Mouse (Mus musculus) forebrain, embryonic 12.5 days (tissue): Measurements from ENCODE around the gene Aars. TPM values are rescaled to one million over a fixed set of nuclear protein-coding genes. Genes with fewer than 3 reads are reported as not detected.
"Not testable (repeated sequence)": the region's sequence is repeated elsewhere in the genome, so short reads cannot be mapped to it uniquely, and the experiment has no call there.

Experiments used
- ATAC-seq: fragments of 200-750 bp; cut with Nextera tagmentation; 2 replicates; pipeline ENCODE4 v1.8.0; 2017; ENCODE audit warnings: moderate TSS enrichment; ENCODE audit not compliant: low FRiP score
- H3K27ac ChIP-seq: fragments of 300-500 bp; sonication (generic); 2 replicates; pipeline ENCODE4 v1.5.1; 2016; ENCODE audit warnings: mild to moderate bottlenecking
- H3K27me3 ChIP-seq: fragments of 300-500 bp; sonication (generic); 2 replicates; pipeline ENCODE4 v1.6.1; 2016; ENCODE audit warnings: mild to moderate bottlenecking
- H3K36me3 ChIP-seq: fragments of 300-500 bp; sonication (generic); replicated peaks from 2 replicates; pipeline ENCODE4 v1.6.1; 2016; ENCODE audit warnings: mild to moderate bottlenecking
- H3K4me1 ChIP-seq: fragments of 300-500 bp; sonication (generic); 2 replicates; pipeline ENCODE4 v1.6.1; 2016
- H3K4me2 ChIP-seq: fragments of 300-500 bp; sonication (generic); 2 replicates; pipeline ENCODE4 v1.6.1; 2016; ENCODE audit warnings: mild to moderate bottlenecking, moderate library complexity
- H3K4me3 ChIP-seq: fragments of 300-500 bp; sonication (generic); replicated peaks from 2 replicates; pipeline ENCODE4 v1.5.1; 2016; ENCODE audit warnings: mild to moderate bottlenecking
- H3K9ac ChIP-seq: fragments of 300-500 bp; sonication (generic); 2 replicates; pipeline ENCODE4 v1.6.1; 2016; ENCODE audit warnings: mild to moderate bottlenecking
- H3K9me3 ChIP-seq: fragments of 300-500 bp; sonication (generic); 2 replicates; pipeline ENCODE4 v1.6.1; 2016
- whole genome bisulfite sequencing: fragments of 180-500 bp; shearing (Covaris S2); methylation state at CpG from one replicate; pipeline ENCODE4 v1.1.7; 2016; 5-methylcytosine and 5-hydroxymethylcytosine counted together
- polyA plus RNA-seq: library from polyadenylated mRNA; unstranded; fragments of >200 nt; fragmentation: Nextera tagmentation; extraction: Ambion mirVana; gene quantifications from 2 replicates; pipeline ENCODE4 v1.2.1, GENCODE M21; 2016

Aars gene
- polyA plus RNA-seq, result 84.6 and 86.4 TPM in 2 replicates

DNA sequence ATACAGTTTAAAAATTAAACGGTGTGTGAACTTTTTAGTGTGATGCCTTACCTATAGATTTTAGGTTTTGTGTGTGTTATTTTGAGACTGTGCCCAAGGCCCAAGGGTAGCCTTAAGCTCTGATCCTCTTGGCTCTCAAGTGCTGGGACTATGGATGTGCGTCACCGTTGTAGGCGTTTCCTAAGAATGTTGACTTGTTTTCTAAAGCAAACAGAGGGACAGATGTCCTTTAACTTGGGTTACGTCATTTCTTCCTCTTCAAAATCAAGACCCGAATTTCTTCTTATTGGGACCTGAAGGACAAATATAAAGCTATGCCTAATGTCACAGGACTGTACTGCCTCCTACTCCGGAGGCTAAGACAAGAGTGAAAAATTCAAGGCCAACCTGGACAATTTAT, at the start of gene Aars:
TSS of gene Aars (plus strand) at position 229 of the 400 bp plus-strand sequence.
- Histone ChIP-seq H3K4me2 (peak within 1 kb of the TSS; percentile 72), H3K36me3 (peaks cover 16% of the 10 kb centered on the region), H3K27me3 (peaks cover 7% of the 10 kb centered on the region), H3K27ac (peak within 1 kb of the TSS; percentile 86), H3K4me3 (peak within 1 kb of the TSS; percentile 79), H3K4me1 (peaks cover 22% of the 10 kb centered on the region), H3K9me3 (no peaks in the 10 kb centered on the region), H3K9ac (peak within 1 kb of the TSS; percentile 81)
- no peak for ATAC-seq
- WGBS, result 97% methylated on average over 7 of the region's 7 CpGs

DNA sequence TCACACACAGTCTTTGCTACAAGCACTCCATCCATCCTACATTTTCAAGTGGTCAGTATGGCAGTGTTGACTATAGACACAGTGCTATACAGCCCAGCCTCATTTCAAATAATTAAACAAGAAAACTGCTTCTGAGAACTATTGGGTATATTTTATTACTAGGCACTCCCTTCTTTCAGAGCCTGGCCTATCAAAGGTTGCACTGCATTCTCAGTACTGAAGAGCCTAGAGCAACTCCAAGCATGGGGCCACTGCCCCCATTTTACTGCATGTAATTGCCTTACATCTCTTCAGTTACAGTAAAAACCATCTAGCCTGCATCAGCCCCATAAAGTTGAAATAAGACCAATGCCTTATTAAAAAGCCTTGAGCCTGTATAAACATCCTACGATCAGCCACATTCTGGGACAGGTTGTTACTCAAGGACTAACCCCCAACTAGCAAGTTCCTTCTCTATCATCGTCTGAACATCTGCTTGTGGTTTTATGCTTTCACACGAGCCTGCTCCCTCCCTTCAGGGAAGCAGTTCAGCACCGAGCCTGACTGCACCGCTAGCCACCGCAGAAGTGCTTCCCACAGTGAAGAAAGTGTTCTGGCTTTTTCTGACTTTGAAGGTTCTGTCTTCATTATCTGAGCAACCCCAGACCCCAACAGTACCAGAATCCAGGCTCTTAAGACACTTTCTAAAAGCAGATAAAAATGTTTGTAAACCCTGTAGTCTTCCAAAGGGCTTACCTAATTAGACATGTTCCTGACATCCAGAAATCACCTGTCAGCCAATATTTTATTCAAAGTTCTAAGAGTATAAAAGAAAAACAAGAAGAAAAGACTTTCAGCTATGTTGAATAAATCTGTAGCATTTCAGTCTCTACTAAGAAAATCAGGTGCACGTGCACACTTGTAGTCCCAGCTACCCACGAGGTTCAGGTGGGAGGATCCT, 44.9 kb upstream of the Aars start:
- H3K27me3 ChIP-seq, result no peaks in the 10 kb centered on the region
- H3K4me1 ChIP-seq, result no peaks in the 10 kb centered on the region
- no peaks in the 10 kb centered on the region for H3K9me3 ChIP-seq
- no peak for ATAC-seq
- no peak overlapping the region for H3K27ac ChIP-seq
- no peak overlapping the region for H3K4me3 ChIP-seq
- H3K36me3 ChIP-seq, result peaks cover 89% of the 10 kb centered on the region
- WGBS, result 90% methylated on average over 8 of the region's 8 CpGs
- no peak overlapping the region for H3K4me2 ChIP-seq
- H3K9ac ChIP-seq, result no peak overlapping the region

- WGBS, result 91% methylated on average over 9 of the region's 9 CpGs
- Histone ChIP-seq H3K9ac (no peak overlapping the region), H3K4me3 (no peak overlapping the region), H3K4me2 (no peak overlapping the region), H3K27me3 (no peaks in the 10 kb centered on the region), H3K4me1 (no peaks in the 10 kb centered on the region), H3K9me3 (no peaks in the 10 kb centered on the region), H3K36me3 (peaks cover 78% of the 10 kb centered on the region), H3K27ac (no peak overlapping the region)
- no peak for ATAC-seq
Observed at GRCm38 (mm10) chr8:110990017-110990416, 42.9 kb upstream of the Aars start.

DNA sequence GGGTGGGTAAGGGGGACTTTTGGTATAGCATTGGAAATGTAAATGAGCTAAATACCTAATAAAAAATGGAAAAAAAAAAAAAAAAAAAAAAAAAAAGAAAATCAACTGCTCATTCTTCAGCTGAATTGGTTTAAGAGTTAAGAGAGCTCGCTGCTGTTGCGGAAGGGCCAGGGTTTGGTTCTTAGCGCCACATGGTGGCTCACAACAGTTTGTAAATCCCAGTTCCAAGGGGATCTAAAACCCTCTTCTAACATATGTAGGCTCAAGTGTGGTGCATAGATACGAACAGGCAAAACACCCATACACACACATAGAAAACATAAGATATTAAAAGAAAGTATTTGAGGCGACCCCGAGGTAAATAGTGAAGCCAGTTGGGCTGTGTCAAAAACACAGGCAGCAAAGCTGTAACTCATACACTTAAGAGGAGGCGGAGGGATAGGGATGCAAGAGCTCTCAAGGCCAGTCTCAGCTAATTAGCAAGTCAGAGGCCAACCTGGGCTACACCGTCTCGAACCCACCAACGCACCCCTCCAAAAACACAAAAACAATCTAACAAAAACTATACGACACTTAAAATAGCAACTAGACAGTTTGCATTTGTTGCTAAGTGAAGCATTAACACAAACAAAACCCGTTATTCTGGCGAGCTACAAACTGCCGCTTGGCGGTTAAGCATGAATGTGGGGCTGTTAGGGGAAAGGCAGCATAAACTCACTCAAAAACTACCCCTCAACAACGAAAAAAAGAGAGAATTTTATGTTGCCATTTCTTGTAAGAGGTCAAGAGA, 36.1 kb upstream of the Aars start:
- Histone ChIP-seq H3K27ac (peak overlapping the region; percentile 82), H3K4me2 (peak overlapping the region; percentile 82), H3K4me1 (peaks cover 10% of the 10 kb centered on the region), H3K9ac (peak overlapping the region; percentile 82), H3K9me3 (no peaks in the 10 kb centered on the region), H3K27me3 (no peaks in the 10 kb centered on the region), H3K4me3 (peak overlapping the region; percentile 90), H3K36me3 (peaks cover 17% of the 10 kb centered on the region)
- 0 out of 2 replicates have a peak, but pooled peaks have one; percentile 4 for ATAC-seq
- WGBS, result 37% methylated on average over 16 of the region's 16 CpGs

DNA sequence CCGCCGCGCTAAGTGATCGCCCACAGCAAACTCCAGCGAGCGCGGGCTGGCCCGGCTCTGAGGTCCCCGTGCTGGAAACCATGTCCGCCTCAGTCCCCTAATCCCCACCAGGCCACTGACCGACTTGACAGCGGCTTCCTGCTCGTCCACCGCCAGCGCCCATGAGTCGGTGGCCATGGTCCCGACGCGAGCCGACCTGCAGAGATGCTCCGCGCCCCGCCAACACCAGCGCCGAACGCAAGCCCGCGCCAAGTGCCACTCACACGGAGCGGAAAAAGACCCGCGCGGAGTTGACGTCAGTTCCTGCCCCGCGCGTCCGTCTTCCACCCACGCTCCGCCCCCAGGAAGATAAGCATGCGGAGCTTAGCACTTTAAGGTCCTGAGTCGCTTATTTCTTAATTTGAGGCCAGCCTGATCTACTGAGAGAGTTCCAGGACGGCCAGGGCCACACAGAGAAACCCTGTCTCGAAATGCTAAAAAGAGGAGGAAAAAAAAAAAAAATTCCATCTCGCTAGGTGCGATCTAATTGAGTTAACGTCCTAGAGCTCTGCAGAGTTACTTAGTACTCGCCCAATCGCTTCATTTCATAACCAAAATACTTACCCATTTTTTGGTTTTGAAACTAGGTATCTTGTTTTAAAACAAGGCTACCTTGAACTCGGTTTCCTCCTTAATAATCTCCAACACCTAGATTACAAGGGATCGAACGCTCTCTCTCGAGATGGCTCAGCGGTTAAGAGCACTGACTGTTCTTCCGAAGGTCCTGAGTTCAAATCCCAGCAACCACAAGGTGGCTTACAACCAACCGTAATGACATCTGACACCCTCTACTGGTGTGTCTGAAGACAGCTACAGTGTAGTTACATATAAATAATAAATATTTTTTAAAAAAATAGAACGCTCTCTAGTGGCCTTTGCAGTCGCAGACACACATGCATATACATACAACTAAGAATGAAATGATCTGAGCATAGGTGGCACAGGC, 35.1 kb upstream of the Aars start, which contains the start of gene Ddx19a:
TSS of gene Ddx19a (minus strand) at position 254 of the 985 bp plus-strand sequence.
- H3K27ac ChIP-seq, result peak within 1 kb of the TSS; percentile 82
- WGBS, result 3% methylated on average over 58 of the region's 58 CpGs

DNA sequence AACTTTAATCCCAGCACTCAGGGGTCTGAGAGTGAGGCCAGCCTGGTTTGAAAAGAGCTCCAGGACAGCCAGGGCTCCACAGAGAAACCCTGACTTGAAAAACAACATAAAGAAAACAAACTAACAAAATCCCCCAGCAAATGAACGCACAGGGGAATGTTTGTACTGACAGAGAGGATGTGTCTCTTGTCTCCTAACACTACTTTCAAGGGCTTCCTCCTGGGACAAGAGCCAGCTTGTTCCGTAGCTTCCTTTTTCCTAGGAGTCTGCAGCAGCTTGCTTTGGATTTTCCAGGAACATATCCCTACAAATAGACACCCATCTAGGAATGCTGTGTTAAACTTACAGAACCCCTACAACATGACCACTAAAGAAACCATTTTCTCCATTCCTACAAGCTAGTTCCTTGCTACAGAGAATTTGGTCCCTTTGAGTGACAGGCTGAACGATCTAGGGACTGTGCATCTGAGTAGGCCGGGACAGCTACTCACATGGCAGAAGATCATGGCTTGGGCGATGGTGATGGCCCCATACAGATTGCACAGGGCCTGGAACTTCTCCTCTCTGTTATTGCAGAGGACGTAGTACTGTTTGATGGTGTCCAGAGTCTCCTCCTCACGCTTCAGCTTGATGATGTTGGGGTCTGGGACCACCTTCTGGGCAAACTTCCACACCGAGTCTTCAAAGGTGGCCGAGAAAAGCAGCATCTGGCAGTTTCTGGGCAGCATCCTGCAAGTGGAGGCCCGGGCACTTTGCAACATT, 22.5 kb upstream of the Aars start:
- H3K36me3 ChIP-seq, result peaks cover 46% of the 10 kb centered on the region
- not testable (repeated sequence) for H3K4me2 ChIP-seq, H3K27ac ChIP-seq, ATAC-seq, H3K27me3 ChIP-seq, H3K9ac ChIP-seq, H3K9me3 ChIP-seq, H3K4me1 ChIP-seq, H3K4me3 ChIP-seq
- WGBS, result 97% methylated on average over 9 of the region's 10 CpGs

More for the DNA sequence above, 35.1 kb upstream of the Aars start, which contains the start of gene Ddx19a:
- Histone ChIP-seq H3K9ac (peak within 1 kb of the TSS; percentile 82), H3K27me3 (no peaks in the 10 kb centered on the region), H3K4me1 (peaks cover 10% of the 10 kb centered on the region), H3K36me3 (peaks cover 7% of the 10 kb centered on the region), H3K4me2 (peak within 1 kb of the TSS; percentile 82), H3K4me3 (peak within 1 kb of the TSS; percentile 90), H3K9me3 (no peaks in the 10 kb centered on the region)
- peak; percentile 96 for ATAC-seq

- H3K4me2 ChIP-seq, H3K4me1 ChIP-seq, H3K9me3 ChIP-seq, H3K4me3 ChIP-seq, H3K9ac ChIP-seq, H3K27ac ChIP-seq, H3K27me3 ChIP-seq, ATAC-seq, H3K36me3 ChIP-seq: not testable (repeated sequence)
- WGBS, result 100% methylated on average over 2 of the region's 2 CpGs
Observed at GRCm38 (mm10) chr8:111026609-111027008, 6.3 kb upstream of the Aars start.

- WGBS, result under 1% methylated on average over 31 of the region's 31 CpGs
- ATAC-seq, result peak; percentile 86
- no peak overlapping the region for H3K27ac ChIP-seq
Observed at GRCm38 (mm10) chr8:111027391-111027937, 5.5 kb upstream of the Aars start.

DNA sequence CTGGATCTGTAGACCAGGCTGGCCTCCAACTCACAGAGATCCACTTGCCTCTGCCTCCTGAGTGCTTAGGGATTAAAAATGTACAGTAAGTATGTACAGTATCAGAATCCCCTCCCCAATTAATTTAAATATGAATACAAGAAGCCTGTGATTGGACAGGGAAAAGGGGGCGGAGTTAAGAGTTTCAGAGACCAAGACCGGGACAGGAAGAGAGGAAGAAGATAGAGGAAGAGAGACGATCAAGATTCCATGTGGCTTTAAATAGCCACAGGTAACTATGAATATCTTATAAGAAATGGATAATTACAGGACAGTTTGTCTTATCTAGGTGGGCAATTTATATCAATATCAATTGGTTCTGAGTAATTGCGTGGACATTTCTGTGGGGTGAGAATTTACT, 3.4 kb upstream of the Aars start:
- H3K27me3 ChIP-seq, result peaks cover 7% of the 10 kb centered on the region
- H3K9ac ChIP-seq, result no peak overlapping the region
- H3K4me1 ChIP-seq, result peaks cover 12% of the 10 kb centered on the region
- 60% methylated on average over 4 of the region's 4 CpGs for WGBS
- no peak overlapping the region for H3K4me3 ChIP-seq
- no peak overlapping the region for H3K4me2 ChIP-seq
- no peaks in the 10 kb centered on the region for H3K36me3 ChIP-seq
- no peaks in the 10 kb centered on the region for H3K9me3 ChIP-seq
- H3K27ac ChIP-seq, result no peak overlapping the region
- no peak for ATAC-seq

More at GRCm38 (mm10) chr8:111027391-111027937, 5.5 kb upstream of the Aars start:
- Histone ChIP-seq H3K4me1 (peaks cover 7% of the 10 kb centered on the region; the same call in 1 of the 2 replicates), H3K4me3 (peak overlapping the region; percentile 60), H3K36me3 (no peaks in the 10 kb centered on the region), H3K27me3 (peaks cover 7% of the 10 kb centered on the region), H3K4me2 (peak overlapping the region; percentile 88), H3K9me3 (no peaks in the 10 kb centered on the region), H3K9ac (peak overlapping the region; percentile 69)

DNA sequence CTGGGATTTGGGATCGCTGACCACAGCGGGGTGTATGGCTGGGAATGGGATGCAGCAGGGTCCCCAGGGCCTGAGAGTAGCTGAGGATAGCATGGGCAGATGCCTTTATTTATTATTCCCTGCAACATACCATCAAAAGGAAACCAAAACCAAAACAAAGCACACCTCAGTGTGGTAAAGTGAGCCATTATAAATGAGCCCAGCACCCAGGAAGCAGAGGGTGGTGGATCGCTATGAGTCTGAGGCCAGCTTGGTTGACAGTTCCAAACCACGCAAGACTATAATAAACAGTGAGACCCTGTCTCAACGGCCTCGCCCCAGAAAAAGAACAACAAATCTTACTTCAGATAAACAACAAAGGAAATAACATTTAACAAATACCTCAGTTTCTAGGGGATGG, 2.9 kb upstream of the Aars start:
- H3K9ac ChIP-seq, result no peak overlapping the region
- no peak overlapping the region for H3K4me2 ChIP-seq
- H3K27me3 ChIP-seq, result peaks cover 7% of the 10 kb centered on the region
- no peak overlapping the region for H3K27ac ChIP-seq
- H3K4me3 ChIP-seq, result no peak overlapping the region
- 82% methylated on average over 6 of the region's 6 CpGs for WGBS
- H3K4me1 ChIP-seq, result peaks cover 17% of the 10 kb centered on the region
- no peaks in the 10 kb centered on the region for H3K36me3 ChIP-seq
- H3K9me3 ChIP-seq, result no peaks in the 10 kb centered on the region
- ATAC-seq, result no peak
